Mouse (Mus musculus) G1E (cell line): ENCODE measurements at regions not wholly inside any gene's neighbourhood (a gene's known extent, or its start where the extent isn't known, plus 50 kb on each side); places are given as distances from the start of the nearest gene placed in this dataset.

Experiments used
- ATAC-seq: 2 replicates; pipeline ENCODE4 v1.8.0; 2016; ENCODE audit warnings: mild to moderate bottlenecking; ENCODE audit not compliant: insufficient number of reproducible peaks, poor library complexity, low FRiP score, severe bottlenecking; ENCODE audit errors: extremely low read depth
- DNase-seq: peaks from one replicate; pipeline ENCODE4 v3.0.0; 2012; ENCODE audit warnings: low spot score
- H3K27me3 ChIP-seq: 2 replicates; pipeline ENCODE4 v1.6.1; 2012; ENCODE audit warnings: mild to moderate bottlenecking, low read length, inconsistent platforms; ENCODE audit not compliant: insufficient read depth
- H3K36me3 ChIP-seq: replicated peaks from 2 replicates; pipeline ENCODE3; 2012; ENCODE audit warnings: mild to moderate bottlenecking, inconsistent platforms
- H3K4me1 ChIP-seq: 2 replicates; pipeline ENCODE4 v1.6.1; 2012; ENCODE audit warnings: low read depth, low read length, inconsistent platforms, mixed read lengths; ENCODE audit not compliant: insufficient read depth
- H3K4me3 ChIP-seq: 2 replicates; pipeline ENCODE4 v1.5.1; 2012; ENCODE audit warnings: low read depth, mild to moderate bottlenecking, inconsistent platforms, low read length, moderate library complexity, mixed read lengths
- H3K9me3 ChIP-seq: replicated peaks from 2 replicates; pipeline ENCODE4 v1.6.1; 2012; ENCODE audit warnings: inconsistent platforms
- CTCF ChIP-seq: IDR thresholded peaks from 2 replicates; pipeline ENCODE4 v1.5.1; 2012; ENCODE audit warnings: low read depth, low read length, inconsistent platforms, mixed read lengths
- GATA1 ChIP-seq: IDR thresholded peaks from 2 replicates; pipeline ENCODE4 v1.6.1; 2012; ENCODE audit warnings: borderline replicate concordance, low read length, inconsistent platforms, mixed read lengths
- GATA2 ChIP-seq: IDR thresholded peaks from 2 replicates; pipeline ENCODE4 v1.6.1; 2012; ENCODE audit warnings: low read depth, low read length, inconsistent platforms, borderline replicate concordance
- POLR2AphosphoS5 ChIP-seq: IDR thresholded peaks from 2 replicates; pipeline ENCODE4 v1.6.1; 2012; ENCODE audit warnings: low read depth, low read length, inconsistent platforms; ENCODE audit not compliant: insufficient replicate concordance
- TAL1 ChIP-seq: conservative IDR thresholded peaks from 2 replicates; pipeline ENCODE4 v1.6.1; 2012; ENCODE audit warnings: low read depth, low read length, inconsistent platforms, mixed read lengths

DNA sequence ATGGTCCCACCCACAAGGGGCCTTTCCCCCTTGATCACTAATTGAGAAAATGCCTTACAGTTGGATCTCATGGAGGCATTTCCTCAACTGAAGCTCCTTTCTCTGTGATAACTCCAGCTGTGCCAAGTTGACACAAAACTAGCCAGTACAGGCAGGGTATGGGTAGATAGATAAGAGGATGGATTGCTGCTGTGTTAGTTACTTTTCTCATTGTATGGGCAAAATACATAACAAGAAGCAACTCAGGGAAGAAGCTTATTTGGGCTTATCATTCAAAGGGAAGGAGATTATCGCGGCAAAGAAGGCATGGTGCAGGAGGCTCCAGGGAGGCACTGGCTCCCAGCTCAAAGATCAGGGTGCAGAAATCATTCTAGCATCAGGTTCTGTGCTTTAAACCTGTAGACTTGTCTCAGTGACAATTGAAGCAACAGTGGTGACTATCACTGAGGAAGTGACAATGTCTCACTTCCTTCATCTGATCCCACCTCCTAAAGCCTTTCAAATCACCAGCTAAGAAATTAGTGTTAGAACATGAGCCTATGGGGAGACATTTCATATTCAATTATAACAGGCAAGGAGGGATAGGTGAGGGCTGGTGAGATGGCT is 83.8 kb downstream of the 1810010D01Rik start:
- TF ChIP-seq POLR2AphosphoS5 (no peak), GATA2 (no peak), TAL1 (no peak), CTCF (no peak), GATA1 (no peak)
- no peaks in the 10 kb centered on the region; the same call in 1 of the 2 replicates for H3K27me3 ChIP-seq
- ATAC-seq, result no peak

DNA sequence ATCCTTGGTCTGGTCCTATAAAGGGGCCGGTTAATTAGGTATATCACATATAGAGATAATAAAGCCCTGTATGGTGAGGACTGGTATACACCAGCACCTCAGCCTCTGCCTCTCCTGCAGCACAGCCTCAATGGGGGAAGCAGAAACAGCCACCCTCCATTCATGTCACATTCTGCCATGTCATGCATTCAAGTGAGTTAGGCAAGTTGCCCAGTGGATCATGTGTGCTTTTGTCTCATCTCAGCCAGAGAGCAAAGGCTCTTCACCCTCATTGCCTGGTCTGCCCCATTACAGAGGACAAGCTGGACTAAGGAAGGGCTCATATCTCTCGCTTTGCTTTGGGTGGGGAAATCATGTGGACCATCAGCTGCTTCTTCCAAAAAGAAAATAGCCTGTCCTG is 85.4 kb downstream of the 1810010D01Rik start:
- ATAC-seq (no peak), DNase-seq (no peak)
- no peaks in the 10 kb centered on the region for H3K36me3 ChIP-seq
- no peaks in the 10 kb centered on the region for H3K4me1 ChIP-seq
- H3K27me3 ChIP-seq, result no peaks in the 10 kb centered on the region
- TF ChIP-seq GATA1, result no peak
- TF ChIP-seq TAL1, result no peak
- no peak for TF ChIP-seq CTCF
- TF ChIP-seq POLR2AphosphoS5, result no peak
- TF ChIP-seq GATA2, result no peak
- no peak overlapping the region for H3K4me3 ChIP-seq
- no peaks in the 10 kb centered on the region for H3K9me3 ChIP-seq

More for the DNA sequence above, 83.8 kb downstream of the 1810010D01Rik start:
- no peak overlapping the region for H3K4me3 ChIP-seq
- H3K36me3 ChIP-seq, result no peaks in the 10 kb centered on the region
- no peaks in the 10 kb centered on the region for H3K4me1 ChIP-seq
- H3K9me3 ChIP-seq, result no peaks in the 10 kb centered on the region
- DNase-seq, result no peak

DNA sequence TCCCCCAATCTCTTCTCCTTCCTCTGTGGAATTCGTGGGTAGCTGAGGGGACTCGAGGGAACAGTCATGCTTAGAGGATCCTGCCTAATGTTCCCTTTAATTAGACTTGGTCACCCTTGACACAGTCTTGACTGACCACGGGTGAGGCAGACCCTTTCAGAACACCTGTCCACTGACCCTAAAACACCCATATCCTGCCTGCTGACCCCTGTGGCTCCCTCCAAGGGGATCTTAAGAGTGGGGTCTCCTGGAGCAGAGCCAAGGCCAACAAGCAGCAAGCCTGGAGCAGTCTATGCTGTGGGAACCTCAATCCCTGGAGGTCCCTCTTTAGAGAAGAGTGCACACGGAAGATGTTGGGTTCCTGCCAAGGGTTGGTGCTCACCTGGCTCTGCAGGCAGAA is 89.5 kb downstream of the 1810010D01Rik start:
- DNase-seq (no peak), ATAC-seq (no peak)
- no peaks in the 10 kb centered on the region for H3K4me1 ChIP-seq
- H3K9me3 ChIP-seq, result no peaks in the 10 kb centered on the region
- no peak overlapping the region for H3K4me3 ChIP-seq
- TF ChIP-seq GATA1, result no peak
- no peak for TF ChIP-seq CTCF
- TF ChIP-seq POLR2AphosphoS5, result no peak
- TF ChIP-seq TAL1, result no peak
- TF ChIP-seq GATA2, result no peak
- no peaks in the 10 kb centered on the region for H3K27me3 ChIP-seq
- H3K36me3 ChIP-seq, result no peaks in the 10 kb centered on the region

DNA sequence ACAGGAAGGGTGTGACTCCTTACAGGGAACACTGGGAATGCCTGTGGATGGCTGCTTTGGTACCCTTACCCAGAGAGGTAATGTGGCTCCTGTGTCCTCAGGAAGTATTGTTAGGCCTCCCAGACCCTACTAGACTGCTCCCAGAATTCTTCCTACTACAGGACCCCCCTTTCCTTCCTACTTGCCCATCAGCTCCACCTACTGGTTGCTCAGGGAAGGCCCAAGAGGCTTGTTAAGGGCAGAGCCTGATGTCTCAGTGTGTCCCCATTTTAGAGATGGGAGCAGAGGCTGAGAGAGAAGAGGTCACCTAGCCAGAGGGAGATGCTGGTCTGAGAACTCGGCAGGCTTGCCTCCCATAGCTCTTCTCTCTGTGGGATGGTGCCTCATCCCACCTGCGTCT is 93.3 kb downstream of the 1810010D01Rik start:
- Histone ChIP-seq H3K36me3 (no peaks in the 10 kb centered on the region), H3K9me3 (no peaks in the 10 kb centered on the region), H3K4me1 (no peaks in the 10 kb centered on the region), H3K4me3 (no peak overlapping the region), H3K27me3 (peaks cover 5% of the 10 kb centered on the region; the same call in 1 of the 2 replicates)
- ATAC-seq (no peak), DNase-seq (no peak)
- TF ChIP-seq CTCF (no peak), TAL1 (no peak), GATA1 (no peak), GATA2 (no peak), POLR2AphosphoS5 (no peak)

DNA sequence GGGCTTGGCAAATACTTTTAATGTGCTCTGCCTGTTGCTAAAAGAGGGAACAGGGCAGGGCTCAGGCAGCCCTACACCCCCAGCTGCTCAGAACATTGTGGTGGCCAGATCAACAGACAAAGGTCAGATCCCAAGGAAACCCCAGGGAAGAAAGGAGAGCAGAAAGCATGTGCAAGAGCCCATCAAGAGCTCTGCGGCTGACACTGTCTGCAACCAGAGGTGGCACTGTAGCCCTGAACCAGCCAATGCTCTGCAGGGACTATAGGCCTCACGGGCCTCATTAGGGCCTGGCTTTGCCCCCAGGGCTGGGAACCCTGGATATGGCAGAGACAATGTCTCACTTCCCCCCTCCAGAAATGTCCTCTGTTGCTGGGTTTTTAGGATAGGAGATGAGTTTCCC is 93.8 kb downstream of the 1810010D01Rik start:
- no peak for ATAC-seq
- DNase-seq, result no peak
- Histone ChIP-seq H3K36me3 (no peaks in the 10 kb centered on the region), H3K4me1 (no peaks in the 10 kb centered on the region), H3K4me3 (no peak overlapping the region), H3K27me3 (peaks cover 5% of the 10 kb centered on the region; the same call in 1 of the 2 replicates), H3K9me3 (no peaks in the 10 kb centered on the region)
- TF ChIP-seq POLR2AphosphoS5 (no peak), GATA2 (no peak), TAL1 (no peak), GATA1 (no peak), CTCF (no peak)

DNA sequence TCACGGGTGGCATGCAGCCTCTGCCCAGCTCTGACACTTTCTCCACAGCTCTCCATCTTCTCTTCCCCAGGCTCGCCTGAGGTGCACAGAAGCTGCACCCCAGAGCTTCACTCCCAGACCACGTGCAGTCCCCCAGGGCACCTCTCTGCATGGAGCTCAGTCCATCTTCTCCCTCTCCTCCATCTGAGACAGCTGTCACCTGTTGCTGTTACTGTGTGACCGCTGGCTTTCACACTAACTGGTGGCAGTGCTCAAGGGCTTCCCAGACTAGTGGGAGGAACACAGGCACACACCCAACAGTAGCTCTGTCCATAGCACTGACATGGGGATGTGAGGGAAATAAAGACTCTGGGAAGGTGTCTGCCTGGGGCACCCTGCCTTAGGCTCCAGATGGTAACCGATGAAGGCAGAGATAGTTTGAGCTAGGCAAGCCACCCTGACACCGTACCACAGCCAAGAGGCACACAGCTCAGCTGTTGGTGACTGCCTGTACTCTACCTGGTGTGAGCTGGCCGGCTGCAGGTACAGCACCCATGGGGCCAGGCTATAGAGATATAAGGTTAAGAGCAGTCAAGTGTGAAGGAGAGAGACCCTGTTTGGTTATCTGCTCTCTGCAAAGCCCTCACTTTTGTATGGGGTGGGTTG is 94.9 kb downstream of the 1810010D01Rik start:
- no peak overlapping the region for H3K4me3 ChIP-seq
- no peaks in the 10 kb centered on the region for H3K4me1 ChIP-seq
- ATAC-seq (no peak), DNase-seq (no peak)
- no peaks in the 10 kb centered on the region for H3K9me3 ChIP-seq
- TF ChIP-seq CTCF (no peak), TAL1 (no peak), GATA2 (no peak), POLR2AphosphoS5 (no peak), GATA1 (no peak)
- no peaks in the 10 kb centered on the region for H3K36me3 ChIP-seq
- H3K27me3 ChIP-seq, result peaks cover 5% of the 10 kb centered on the region; the same call in 1 of the 2 replicates
